Mouse (Mus musculus) lung, postnatal 0 days (tissue): ENCODE results near the gene Arvcf. TPM values are rescaled to one million over a fixed set of nuclear protein-coding genes. Genes with fewer than 3 reads are reported as not detected.

Source experiments
- ATAC-seq: fragments of 200-750 bp; cut with Nextera tagmentation; 2 replicates; pipeline ENCODE4 v1.8.0; 2017; ENCODE audit warnings: moderate library complexity
- DNase-seq: peaks from one replicate; pipeline ENCODE4 v3.0.0-alpha.2; 2016; ENCODE audit warnings: low spot score
- H3K27ac ChIP-seq: fragments of 300-500 bp; sonication (generic); 2 replicates; pipeline ENCODE4 v1.5.1; 2014; ENCODE audit warnings: antibody characterized with exemption, mild to moderate bottlenecking, low read length, mixed read lengths
- H3K27me3 ChIP-seq: fragments of 300-500 bp; sonication (generic); replicated peaks from 2 replicates; pipeline ENCODE4 v1.6.1; 2014; ENCODE audit warnings: low read length, mixed read lengths; ENCODE audit not compliant: insufficient read depth
- H3K36me3 ChIP-seq: fragments of 300-500 bp; sonication (generic); 2 replicates; pipeline ENCODE4 v1.6.1; 2014; ENCODE audit warnings: low read length, mixed read lengths; ENCODE audit not compliant: insufficient read depth
- H3K4me1 ChIP-seq: fragments of 300-500 bp; sonication (generic); 2 replicates; pipeline ENCODE4 v1.6.1; 2014; ENCODE audit warnings: antibody characterized with exemption, low read depth, low read length, mixed read lengths; ENCODE audit not compliant: insufficient read depth
- H3K4me2 ChIP-seq: fragments of 300-500 bp; sonication (generic); replicated peaks from 2 replicates; pipeline ENCODE4 v1.6.1; 2014; ENCODE audit warnings: low read depth, mild to moderate bottlenecking, low read length, moderate library complexity, mixed read lengths
- H3K4me3 ChIP-seq: fragments of 300-500 bp; sonication (generic); 2 replicates; pipeline ENCODE4 v1.5.1; 2014; ENCODE audit warnings: low read depth, low read length
- H3K9ac ChIP-seq: fragments of 300-500 bp; sonication (generic); replicated peaks from 2 replicates; pipeline ENCODE4 v1.6.1; 2014; ENCODE audit warnings: low read depth, mild to moderate bottlenecking
- H3K9me3 ChIP-seq: fragments of 300-500 bp; sonication (generic); 2 replicates; pipeline ENCODE4 v1.6.1; 2016; ENCODE audit warnings: low read length, mixed read lengths
- CTCF ChIP-seq: IDR thresholded peaks from 2 replicates; pipeline ENCODE4 v1.5.1; 2016; ENCODE audit warnings: antibody characterized with exemption, mild to moderate bottlenecking
- EP300 ChIP-seq: IDR thresholded peaks from 2 replicates; pipeline ENCODE4 v1.6.1; 2016; ENCODE audit warnings: antibody characterized with exemption, mild to moderate bottlenecking, control low read depth
- WGBS: fragments of 180-500 bp; shearing (Covaris S2); extraction: QIAGEN DNeasy Blood & Tissue Kit; methylation state at CpG from one replicate; pipeline ENCODE4 v1.1.7; 2014; 5-methylcytosine and 5-hydroxymethylcytosine counted together
- polyA plus RNA-seq: library from polyadenylated mRNA; unstranded; fragments of >200 nt; fragmentation: Nextera tagmentation; extraction: Ambion mirVana; gene quantifications from 2 replicates; pipeline ENCODE4 v1.2.1, GENCODE M21; 2015

The Arvcf gene
- polyA plus RNA-seq, 1 experiment from 2014 or later, result 14.6 TPM

DNA sequence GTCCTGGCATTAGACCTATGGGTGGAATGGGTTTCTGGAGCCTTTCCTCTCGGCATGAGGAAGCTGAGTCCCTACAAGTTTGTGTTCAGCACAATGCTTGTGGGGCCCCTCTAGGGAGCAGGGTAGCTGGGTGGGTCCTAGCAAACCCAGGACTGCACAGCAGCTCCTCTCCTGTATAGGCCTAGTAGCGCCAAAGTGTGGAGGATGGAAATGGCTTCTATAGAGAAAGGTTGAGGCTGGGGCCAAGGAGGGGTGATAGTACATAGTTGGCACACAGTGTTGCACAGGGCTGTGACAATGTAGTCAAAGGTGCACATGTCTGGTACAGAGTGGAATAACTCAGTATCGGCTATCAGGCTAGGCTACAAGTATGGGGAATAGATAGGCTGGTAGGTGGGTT lies 46.1 kb downstream of the Arvcf start:
- Histone ChIP-seq H3K4me2 (peak overlapping the region; percentile 100; the same call in 1 of the 2 replicates), H3K9ac (no peak overlapping the region), H3K27ac (no peak overlapping the region), H3K27me3 (no peaks in the 10 kb centered on the region), H3K36me3 (no peaks in the 10 kb centered on the region), H3K9me3 (no peaks in the 10 kb centered on the region), H3K4me1 (peaks cover 25% of the 10 kb centered on the region), H3K4me3 (no peak overlapping the region)
- WGBS, result 74% methylated on average over 3 of the region's 3 CpGs
- no peak for DNase-seq
- ATAC-seq, result no peak
- TF ChIP-seq CTCF (no peak), EP300 (no peak)

GRCm38 (mm10) chr16:18394777-18395619 lies 47.0 kb downstream of the Arvcf start:
- WGBS, result 23% methylated on average over 11 of the region's 11 CpGs
- DNase-seq, result peak; percentile 59
- H3K27ac ChIP-seq, result peak overlapping the region; percentile 57; the same call in 1 of the 2 replicates
- H3K9me3 ChIP-seq, result no peaks in the 10 kb centered on the region
- H3K27me3 ChIP-seq, result no peaks in the 10 kb centered on the region
- ATAC-seq, result peak; percentile 15
- H3K4me2 ChIP-seq, result no peak overlapping the region
- no peaks in the 10 kb centered on the region for H3K36me3 ChIP-seq
- peaks cover 24% of the 10 kb centered on the region for H3K4me1 ChIP-seq
- H3K9ac ChIP-seq, result no peak overlapping the region
- H3K4me3 ChIP-seq, result no peak overlapping the region
- TF ChIP-seq EP300 (no peak), CTCF (no peak)

- ATAC-seq, result peak; percentile 12; the same call in 1 of the 2 replicates
- Histone ChIP-seq H3K4me3 (no peak overlapping the region), H3K4me1 (peaks cover 24% of the 10 kb centered on the region), H3K36me3 (no peaks in the 10 kb centered on the region), H3K4me2 (no peak overlapping the region), H3K9me3 (no peaks in the 10 kb centered on the region), H3K9ac (no peak overlapping the region), H3K27ac (peak overlapping the region; percentile 47), H3K27me3 (no peaks in the 10 kb centered on the region)
- TF ChIP-seq CTCF (no peak), EP300 (no peak)
- no peak for DNase-seq
- WGBS, result 42% methylated on average over 6 of the region's 7 CpGs
Measured at GRCm38 (mm10) chr16:18395620-18396036, 47.6 kb downstream of the Arvcf start.

- no peak overlapping the region for H3K4me3 ChIP-seq
- no peaks in the 10 kb centered on the region for H3K27me3 ChIP-seq
- WGBS, result 17% methylated on average over 2 of the region's 2 CpGs
- no peaks in the 10 kb centered on the region for H3K9me3 ChIP-seq
- no peaks in the 10 kb centered on the region for H3K36me3 ChIP-seq
- peaks cover 24% of the 10 kb centered on the region for H3K4me1 ChIP-seq
- H3K27ac ChIP-seq, result peak overlapping the region; percentile 47
- no peak for TF ChIP-seq EP300
- H3K4me2 ChIP-seq, result no peak overlapping the region
- H3K9ac ChIP-seq, result no peak overlapping the region
- peak; percentile 82 for DNase-seq
- ATAC-seq, result peak; percentile 68
Measured at GRCm38 (mm10) chr16:18396201-18396600, 48.2 kb downstream of the Arvcf start.

DNA sequence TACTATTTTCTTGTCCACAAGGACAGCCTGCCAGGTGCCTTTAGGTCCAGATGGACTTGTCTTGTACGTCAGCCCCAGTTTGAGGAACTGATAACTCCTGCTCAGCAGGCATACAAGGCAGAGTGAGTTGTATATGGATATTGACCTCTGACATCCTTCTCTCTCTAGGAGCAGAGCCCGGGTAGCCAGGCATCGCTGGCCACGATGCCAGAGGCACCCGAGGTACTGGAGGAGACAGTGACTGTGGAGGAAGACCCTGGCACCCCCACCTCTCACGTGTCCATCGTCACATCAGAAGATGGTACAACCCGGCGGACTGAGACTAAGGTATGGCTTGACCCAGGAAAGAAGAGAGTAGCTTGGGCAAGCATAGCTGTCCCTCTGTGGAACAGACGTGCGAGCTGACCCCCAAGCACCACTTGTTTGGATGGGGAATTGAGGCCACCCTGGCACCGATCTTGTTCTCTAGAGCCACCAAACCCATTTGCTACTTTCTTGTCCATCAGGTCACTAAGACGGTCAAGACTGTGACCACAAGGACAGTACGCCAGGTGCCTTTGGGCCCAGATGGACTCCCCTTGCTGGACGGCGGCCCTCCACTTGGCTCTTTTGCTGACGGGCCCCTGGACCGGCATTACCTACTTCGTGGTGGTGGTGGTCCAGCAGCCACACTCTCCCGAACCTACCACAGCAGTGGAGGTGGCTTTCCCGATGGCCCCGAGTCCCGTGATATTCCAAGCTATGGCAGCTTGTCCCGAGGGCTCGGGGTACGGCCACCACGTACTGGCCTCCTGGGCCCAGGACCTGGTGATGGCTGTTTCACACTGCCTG lies 49.0 kb downstream of the Arvcf start:
- ATAC-seq (no peak), DNase-seq (no peak)
- no peaks in the 10 kb centered on the region for H3K9me3 ChIP-seq
- WGBS, result 95% methylated on average over 26 of the region's 27 CpGs
- no peak overlapping the region for H3K4me3 ChIP-seq
- H3K4me1 ChIP-seq, result peaks cover 24% of the 10 kb centered on the region
- H3K36me3 ChIP-seq, result no peaks in the 10 kb centered on the region
- H3K4me2 ChIP-seq, result no peak overlapping the region
- no peak for TF ChIP-seq EP300
- no peak for TF ChIP-seq CTCF
- no peak overlapping the region for H3K9ac ChIP-seq
- no peaks in the 10 kb centered on the region for H3K27me3 ChIP-seq
- peak overlapping the region; percentile 47; the same call in 1 of the 2 replicates for H3K27ac ChIP-seq

DNA sequence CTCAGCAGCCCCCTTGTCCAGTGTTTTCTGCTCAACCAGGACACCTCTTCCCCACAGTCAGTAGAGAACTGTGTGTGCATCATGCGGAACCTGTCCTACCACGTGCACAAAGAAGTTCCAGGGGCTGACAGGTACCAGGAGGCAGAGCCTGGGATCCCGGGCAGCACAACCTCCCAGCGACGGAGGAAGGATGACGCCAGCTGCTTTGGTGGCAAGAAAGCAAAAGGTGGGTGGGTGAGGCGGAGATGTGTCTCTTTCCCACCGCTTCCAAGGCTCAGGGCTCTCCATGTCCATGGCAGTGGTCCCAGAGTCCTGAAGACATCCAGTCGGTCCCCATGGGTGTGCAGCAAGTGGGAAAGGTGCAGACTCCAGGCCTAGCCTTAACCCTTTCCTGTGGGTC lies 52.0 kb downstream of the Arvcf start:
- no peak overlapping the region for H3K4me3 ChIP-seq
- H3K9me3 ChIP-seq, result no peaks in the 10 kb centered on the region
- no peak overlapping the region for H3K4me2 ChIP-seq
- TF ChIP-seq EP300, result no peak
- DNase-seq (no peak), ATAC-seq (no peak)
- H3K27ac ChIP-seq, result no peak overlapping the region
- H3K27me3 ChIP-seq, result no peaks in the 10 kb centered on the region
- WGBS, result 75% methylated on average over 9 of the region's 9 CpGs
- no peaks in the 10 kb centered on the region for H3K36me3 ChIP-seq
- H3K9ac ChIP-seq, result no peak overlapping the region
- peaks cover 11% of the 10 kb centered on the region for H3K4me1 ChIP-seq
